Mouse (Mus musculus): ENCODE data around the gene Gpr4.

Gpr4 gene

DNA sequence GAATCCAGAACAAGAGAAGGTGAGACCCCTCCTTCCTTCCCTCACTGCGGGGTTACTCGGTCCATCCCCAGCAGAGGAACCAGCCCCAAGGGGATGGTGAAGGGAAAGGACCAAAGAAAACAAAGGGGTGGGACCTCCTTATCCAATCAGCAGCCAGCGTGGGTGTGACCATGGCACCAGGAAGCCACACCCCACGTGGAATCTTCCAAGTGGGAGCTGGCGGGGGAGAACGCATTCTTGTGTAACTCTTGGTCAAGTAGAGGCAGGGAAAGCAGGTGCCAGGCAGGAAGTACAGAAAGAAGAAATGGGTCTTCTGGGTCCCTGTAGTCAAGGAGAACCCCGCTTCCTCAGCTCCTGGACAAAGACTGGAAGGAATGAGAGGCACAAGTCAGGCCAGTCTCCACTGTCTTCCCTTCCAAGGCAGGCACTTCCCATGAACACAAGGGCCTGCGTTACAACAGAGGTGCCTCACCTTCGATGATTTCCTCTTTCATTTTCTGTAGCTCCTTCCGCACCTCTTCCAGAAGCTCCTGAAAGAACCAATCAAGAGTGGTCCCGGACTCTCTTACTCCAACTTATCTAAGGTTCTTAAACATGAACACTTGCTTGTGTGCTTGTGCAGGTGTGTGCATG, 45.2 kb downstream of the Gpr4 start:
- in situ Hi-C loops (cut with MboI, MseI) = no loop called here

DNA sequence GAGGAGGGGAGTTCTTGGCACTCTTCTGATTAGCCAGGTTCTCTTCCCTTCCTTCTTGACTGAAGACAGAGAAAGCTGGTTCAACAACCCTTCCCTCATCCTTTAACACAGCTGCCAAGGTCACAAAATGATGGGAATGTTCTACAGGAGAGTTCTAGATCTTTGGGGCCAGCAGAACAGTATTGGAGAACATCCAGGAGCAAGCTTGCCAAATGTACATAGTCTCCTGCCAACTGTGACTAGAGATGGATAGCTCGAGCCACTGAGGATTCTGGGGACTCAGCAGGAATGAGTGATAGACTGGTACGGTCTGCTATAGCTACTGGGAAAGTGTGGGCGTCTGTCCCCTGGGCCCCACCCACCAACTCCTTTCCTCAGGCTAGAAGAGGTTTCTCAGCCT, 46.0 kb downstream of the Gpr4 start:
- in situ Hi-C loops (cut with MboI, MseI) = no loop called here

DNA sequence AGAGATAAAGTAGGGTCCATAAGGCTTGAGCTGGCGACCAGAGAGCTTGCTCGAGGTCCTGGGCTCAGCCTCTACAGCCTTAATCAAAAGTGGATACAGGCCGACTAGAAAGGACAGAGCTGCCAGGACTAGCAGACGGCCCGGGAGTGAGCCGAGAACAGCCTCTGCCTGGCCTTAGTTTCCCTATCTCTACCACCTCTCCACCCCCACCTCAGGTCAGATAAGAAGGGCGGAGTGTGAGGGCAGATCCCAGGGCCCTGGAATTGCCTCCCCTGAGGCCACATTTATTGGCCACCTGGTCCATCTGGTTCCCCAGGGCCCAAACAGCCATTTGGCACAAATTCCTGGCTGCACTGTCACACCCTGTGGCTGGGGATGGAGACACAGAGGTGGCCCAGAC, 52.8 kb downstream of the Gpr4 start:
- in situ Hi-C loops (cut with MboI, MseI) = no loop called here

DNA sequence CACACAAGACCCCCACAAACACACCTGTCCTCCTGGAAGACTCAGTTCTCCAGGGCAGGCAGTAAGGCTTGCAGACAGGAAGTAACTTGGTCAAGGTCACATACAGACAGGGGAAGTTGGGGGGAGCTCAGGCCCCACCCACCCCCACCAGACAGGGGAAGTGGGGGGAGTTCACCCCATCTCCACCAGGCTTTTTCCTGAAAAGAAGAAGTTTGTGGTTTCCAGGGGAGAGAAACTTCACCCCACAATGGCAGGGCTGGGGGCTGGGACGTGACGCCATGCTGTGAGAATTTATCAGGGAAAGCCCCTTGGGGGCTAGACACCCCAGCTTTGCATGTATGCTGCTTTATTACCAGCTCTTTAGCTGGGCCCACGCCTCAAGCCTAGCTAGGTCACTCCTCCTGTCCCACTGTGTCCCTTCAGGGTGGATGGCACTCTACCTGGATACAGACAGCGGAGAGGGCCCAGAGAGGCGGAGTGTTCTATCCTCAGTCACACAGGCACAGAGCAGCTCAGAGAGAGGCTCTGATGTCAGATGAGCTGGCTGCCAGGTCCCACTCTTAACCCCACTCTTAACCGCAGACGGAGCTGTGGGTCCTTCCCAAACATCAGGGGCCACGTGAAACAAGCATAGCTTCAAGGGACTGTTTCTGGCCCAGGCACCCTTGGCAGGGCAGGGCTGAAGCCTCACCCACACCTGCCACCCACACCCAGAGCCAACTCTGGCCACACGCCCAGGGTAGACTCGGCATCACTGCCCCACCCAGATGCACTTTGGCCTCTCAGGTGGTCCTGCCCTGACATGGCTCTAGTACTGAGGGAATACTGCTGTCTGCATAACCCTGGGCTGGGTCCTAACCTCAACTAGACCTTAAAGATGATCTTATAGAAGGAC, 53.8 kb downstream of the Gpr4 start:
- in situ Hi-C loops (cut with MboI, MseI) = no loop called here

DNA sequence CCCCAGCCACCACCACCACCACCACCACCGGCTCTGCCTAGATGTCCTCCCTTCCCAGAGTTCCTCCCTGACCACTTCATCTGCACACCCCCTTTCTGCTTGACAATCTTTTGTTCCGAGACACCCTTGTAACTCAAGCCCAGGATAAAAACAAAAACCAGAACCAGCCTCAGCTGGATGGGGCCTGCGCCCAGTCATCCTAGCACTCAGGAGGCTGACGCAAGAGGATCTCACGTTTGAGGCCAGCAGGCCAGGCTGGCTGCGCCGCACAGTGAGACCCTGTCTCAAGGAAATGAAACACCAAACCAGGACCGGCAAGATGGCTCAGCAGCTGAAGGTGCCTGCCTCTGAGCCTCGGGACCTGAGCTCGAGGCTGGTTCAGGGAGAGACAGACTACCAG, 54.7 kb downstream of the Gpr4 start:
- in situ Hi-C loops (cut with MboI, MseI) = no loop called here

DNA sequence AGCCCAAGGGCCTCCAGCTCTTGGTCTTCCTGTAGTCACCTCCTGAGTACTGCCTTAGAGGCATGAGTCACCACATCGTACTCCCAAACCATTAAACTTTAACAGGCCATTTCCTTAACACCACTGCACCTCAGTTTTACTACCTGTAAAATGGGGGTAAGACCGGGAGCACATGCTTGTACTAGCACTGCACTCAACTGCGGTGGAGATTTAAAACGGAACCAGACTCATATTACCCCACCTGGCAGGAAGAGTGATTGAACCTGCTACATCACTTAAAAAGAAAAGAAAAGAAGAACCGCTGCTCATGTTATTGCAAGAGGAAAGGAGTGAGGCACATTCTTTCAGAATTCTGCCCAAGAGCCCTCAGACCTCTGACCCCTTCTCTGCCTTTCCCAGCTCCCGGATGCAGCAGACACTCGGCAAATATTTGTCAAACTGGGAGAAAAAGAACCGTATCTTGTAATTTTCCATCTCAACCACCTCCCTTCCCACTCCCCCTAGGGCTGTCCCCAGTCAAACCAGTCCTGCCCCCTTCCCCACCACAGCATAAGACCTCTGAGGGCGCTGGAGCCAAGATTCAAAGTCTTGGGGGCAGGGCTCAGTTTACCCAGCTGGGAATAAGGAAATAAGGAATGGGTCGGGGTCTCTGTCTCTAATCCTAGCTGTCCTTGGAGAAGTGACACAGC, 56.8 kb downstream of the Gpr4 start:
- in situ Hi-C loops (cut with MboI, MseI) = no loop called here

DNA sequence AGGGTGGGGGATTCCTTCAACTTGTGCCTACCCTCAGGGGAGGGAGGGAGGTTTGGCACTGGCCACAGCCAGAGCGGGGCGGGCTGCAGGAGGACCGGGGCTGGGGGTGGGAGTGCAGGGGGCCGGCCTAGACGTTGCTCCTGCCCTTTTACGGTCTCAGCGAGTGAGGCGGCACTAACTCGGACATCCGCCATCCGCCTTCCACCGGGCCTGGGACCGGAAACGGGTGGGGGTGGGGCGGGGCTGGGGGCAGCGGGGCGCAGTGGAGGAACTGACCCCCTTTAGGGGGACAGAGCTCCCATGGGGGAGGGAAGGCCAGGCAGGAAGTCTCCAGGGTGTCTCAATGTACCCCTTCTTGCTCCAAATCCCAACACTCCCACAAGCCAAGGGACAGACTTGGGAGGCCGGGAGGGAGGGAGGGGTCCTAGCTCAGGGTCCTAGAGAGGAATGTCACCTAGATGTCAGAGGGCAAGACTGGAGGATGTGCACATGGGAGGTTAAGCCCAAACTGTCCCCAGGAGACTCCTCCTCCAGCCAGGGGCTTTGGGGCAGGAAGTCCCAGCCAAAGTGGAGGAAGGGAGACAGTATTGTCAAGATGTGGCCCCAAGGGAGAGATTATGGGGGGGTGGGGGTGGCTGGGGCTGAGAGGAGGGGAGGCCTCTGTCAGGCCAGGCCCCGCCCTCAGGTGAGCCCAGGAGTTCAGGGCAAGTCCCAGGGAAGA, 57.5 kb downstream of the Gpr4 start:
- in situ Hi-C loops (cut with MboI, MseI) = no loop called here

DNA sequence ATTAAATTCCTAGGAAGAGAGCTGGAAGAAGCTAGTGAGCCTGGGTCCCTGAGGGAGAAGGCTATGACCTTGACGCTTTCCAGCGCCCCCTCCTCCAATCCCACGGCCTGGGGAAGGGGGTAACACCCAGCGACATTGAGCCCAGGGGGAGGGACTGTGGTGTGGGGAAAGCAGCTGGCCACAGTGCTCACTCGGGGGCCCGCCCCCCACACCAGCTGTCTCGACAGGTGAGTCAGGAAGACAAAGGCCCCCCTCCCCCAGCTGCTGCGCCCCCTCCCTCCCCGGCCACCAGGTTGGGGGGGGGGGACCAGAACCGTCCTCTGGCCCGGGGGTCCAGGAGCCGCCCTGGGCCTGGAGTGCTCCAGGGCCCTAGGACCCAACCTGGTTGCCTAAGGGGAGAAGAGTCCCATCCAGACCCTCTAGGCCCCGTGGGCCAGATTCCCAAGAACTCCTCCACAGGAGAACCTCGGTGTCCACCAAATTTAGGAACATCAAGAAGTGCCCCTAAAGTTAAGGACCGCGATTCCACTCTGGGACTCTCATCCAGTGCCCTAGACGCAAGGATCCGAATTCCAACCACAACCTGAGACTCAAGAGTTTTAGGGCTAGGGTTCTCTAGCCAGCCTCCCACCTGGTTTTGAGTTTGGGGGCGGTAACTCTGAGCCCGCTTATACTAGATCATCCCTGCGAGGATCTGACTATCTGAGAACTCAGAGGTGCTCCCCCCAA, 58.3 kb downstream of the Gpr4 start:
- in situ Hi-C loops (cut with MboI, MseI) = no loop called here

DNA sequence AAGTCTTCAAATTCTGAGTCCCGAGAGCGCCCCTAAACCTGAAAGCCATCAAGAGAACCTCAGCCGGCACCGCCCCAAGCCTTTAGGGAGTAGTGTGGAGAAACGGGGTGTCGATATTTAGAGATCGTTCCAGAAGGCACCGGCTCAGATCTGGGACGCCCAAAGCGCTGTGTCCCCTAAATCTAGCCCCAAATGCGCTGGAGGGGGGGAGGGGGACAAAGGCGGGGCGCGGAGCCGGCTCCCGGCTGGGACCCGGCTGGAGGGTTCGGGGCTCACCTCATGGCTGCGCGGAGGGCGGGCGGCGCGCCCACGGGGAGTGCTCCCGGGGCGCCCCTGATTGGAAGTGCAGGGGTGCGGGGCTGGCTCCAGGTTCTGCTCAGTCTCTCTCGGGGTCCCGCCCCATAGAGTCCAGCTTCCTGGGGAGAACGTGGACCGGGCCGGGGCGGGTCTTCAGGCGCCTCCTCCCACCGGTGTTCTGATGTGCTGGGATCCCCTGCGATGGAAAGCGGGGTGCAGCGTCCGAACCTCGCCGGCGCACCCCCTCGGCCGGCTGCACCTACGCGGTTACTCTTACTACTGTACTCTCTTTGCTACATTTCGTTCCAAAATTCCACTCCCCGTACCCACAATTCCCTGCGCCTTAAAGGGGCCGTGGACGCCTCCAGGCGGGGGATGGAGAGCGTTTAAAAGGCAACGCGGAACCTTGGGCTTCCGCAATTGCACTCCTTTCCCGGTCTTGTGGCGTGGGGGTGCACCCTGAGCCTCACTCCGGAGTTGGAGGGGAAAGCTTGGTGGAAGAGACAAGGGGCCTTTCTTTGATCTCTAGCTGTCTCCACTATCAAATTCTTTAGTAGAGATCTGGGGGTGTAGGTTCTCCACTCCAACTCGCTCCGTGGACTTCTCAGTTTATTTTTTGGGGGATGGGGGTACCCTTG, 59.2 kb downstream of the Gpr4 start, which contains the start of gene Vasp:
Vasp (minus strand) TSS at position 580 of the 935 bp plus-strand sequence.
- in situ Hi-C loops (cut with MboI, MseI) = no loop called here

DNA sequence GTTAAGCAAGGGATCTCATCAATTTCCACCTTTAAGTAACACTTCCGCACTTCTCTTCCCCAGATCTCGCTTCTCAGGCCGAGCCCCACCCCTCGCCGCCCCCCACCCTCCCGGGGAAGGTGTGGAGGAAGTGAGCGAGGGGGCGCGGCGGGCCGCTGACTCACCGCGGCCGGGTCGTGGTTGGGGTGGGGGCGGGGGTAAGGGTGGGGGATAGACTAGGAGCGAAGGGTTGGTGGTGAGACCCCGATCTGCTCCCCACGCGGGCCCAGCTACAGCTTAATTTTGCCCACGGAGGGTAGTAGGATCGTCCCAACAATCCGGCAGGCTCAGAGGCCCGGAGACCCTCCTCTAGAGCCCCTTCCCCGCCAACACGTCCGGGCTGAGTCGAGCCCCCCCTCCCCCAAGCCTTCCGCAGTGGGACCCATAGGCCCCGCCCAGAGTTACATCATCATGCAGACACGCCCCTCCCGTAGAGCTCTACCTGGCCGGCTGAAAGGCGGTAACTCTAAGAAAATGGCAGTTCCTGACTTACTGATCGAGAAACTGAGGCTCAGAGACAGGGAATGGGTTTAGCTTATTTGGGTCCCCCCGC, 59.9 kb downstream of the Gpr4 start:
- in situ Hi-C loops (cut with MboI, MseI) = no loop called here
